Mouse (Mus musculus) intestine, embryonic 15.5 days (tissue): ENCODE data around the gene Eya2. TPM values are rescaled to one million over a fixed set of nuclear protein-coding genes. Genes with fewer than 3 reads are reported as not detected.

ENCODE experiments used
- ATAC-seq: fragments of 200-750 bp; cut with Nextera tagmentation; 2 replicates; pipeline ENCODE4 v1.8.0; 2017; ENCODE audit warnings: moderate TSS enrichment, moderate library complexity
- H3K27ac ChIP-seq: fragments of 300-500 bp; sonication (generic); 2 replicates; pipeline ENCODE4 v1.5.1; 2015; ENCODE audit warnings: mild to moderate bottlenecking, inconsistent platforms
- H3K27me3 ChIP-seq: fragments of 300-500 bp; sonication (generic); replicated peaks from 2 replicates; pipeline ENCODE4 v1.6.1; 2015; ENCODE audit warnings: inconsistent platforms
- H3K36me3 ChIP-seq: fragments of 300-500 bp; sonication (generic); 2 replicates; pipeline ENCODE4 v1.6.1; 2015; ENCODE audit warnings: inconsistent platforms
- H3K4me1 ChIP-seq: fragments of 300-500 bp; sonication (generic); replicated peaks from 2 replicates; pipeline ENCODE4 v1.6.1; 2015; ENCODE audit warnings: inconsistent platforms
- H3K4me2 ChIP-seq: fragments of 300-500 bp; sonication (generic); replicated peaks from 2 replicates; pipeline ENCODE4 v1.6.1; 2015; ENCODE audit warnings: mild to moderate bottlenecking, inconsistent platforms
- H3K4me3 ChIP-seq: fragments of 300-500 bp; sonication (generic); replicated peaks from 2 replicates; pipeline ENCODE4 v1.5.1; 2015; ENCODE audit warnings: inconsistent platforms
- H3K9ac ChIP-seq: fragments of 300-500 bp; sonication (generic); 2 replicates; pipeline ENCODE4 v1.6.1; 2015; ENCODE audit warnings: inconsistent platforms
- H3K9me3 ChIP-seq: fragments of 300-500 bp; sonication (generic); 2 replicates; pipeline ENCODE4 v1.6.1; 2016; ENCODE audit warnings: inconsistent platforms
- WGBS: fragments of 180-500 bp; shearing (Covaris S2); methylation state at CpG from one replicate; pipeline ENCODE4 v1.1.7; 2015; 5-methylcytosine and 5-hydroxymethylcytosine counted together
- polyA plus RNA-seq: library from polyadenylated mRNA; unstranded; fragments of >200 nt; fragmentation: Nextera tagmentation; extraction: Ambion mirVana; gene quantifications from 2 replicates; pipeline ENCODE4 v1.2.1, GENCODE M21; 2015

The Eya2 gene
- polyA plus RNA-seq, 1 experiment from 2014 or later: 0.84 TPM

GRCm38 (mm10) chr2:165597536-165597935 lies 2.7 kb downstream of the Eya2 start:
- peaks cover 35% of the 10 kb centered on the region for H3K27me3 ChIP-seq

GRCm38 (mm10) chr2:165598139-165598538 lies 3.3 kb downstream of the Eya2 start:
- H3K4me3 ChIP-seq: no peak overlapping the region
- H3K36me3 ChIP-seq: no peaks in the 10 kb centered on the region
- H3K9ac ChIP-seq: no peak overlapping the region
- H3K4me1 ChIP-seq: peaks cover 7% of the 10 kb centered on the region
- peaks cover 35% of the 10 kb centered on the region for H3K27me3 ChIP-seq
- no peaks in the 10 kb centered on the region for H3K9me3 ChIP-seq
- 26% methylated on average over 5 of the region's 5 CpGs for WGBS
- no peak overlapping the region for H3K27ac ChIP-seq
- no peak overlapping the region for H3K4me2 ChIP-seq
- ATAC-seq: no peak

More at GRCm38 (mm10) chr2:165597536-165597935, 2.7 kb downstream of the Eya2 start:
- Histone ChIP-seq H3K9me3 (no peaks in the 10 kb centered on the region), H3K9ac (no peak overlapping the region), H3K4me1 (peaks cover 7% of the 10 kb centered on the region), H3K27ac (no peak overlapping the region), H3K36me3 (no peaks in the 10 kb centered on the region), H3K4me3 (no peak overlapping the region), H3K4me2 (no peak overlapping the region)
- ATAC-seq: no peak
- 40% methylated on average over 6 of the region's 6 CpGs for WGBS

GRCm38 (mm10) chr2:165599566-165599965 lies 4.7 kb downstream of the Eya2 start:
- H3K4me3 ChIP-seq: no peak overlapping the region
- no peak overlapping the region for H3K27ac ChIP-seq
- no peak for ATAC-seq
- H3K4me2 ChIP-seq: no peak overlapping the region
- WGBS: 54% methylated on average over 13 of the region's 13 CpGs
- peaks cover 26% of the 10 kb centered on the region for H3K27me3 ChIP-seq
- H3K36me3 ChIP-seq: no peaks in the 10 kb centered on the region
- no peaks in the 10 kb centered on the region for H3K9me3 ChIP-seq
- peaks cover 7% of the 10 kb centered on the region for H3K4me1 ChIP-seq
- no peak overlapping the region for H3K9ac ChIP-seq

- Histone ChIP-seq H3K4me3 (no peak overlapping the region), H3K9ac (no peak overlapping the region), H3K4me2 (no peak overlapping the region), H3K27me3 (peaks cover 13% of the 10 kb centered on the region), H3K9me3 (no peaks in the 10 kb centered on the region), H3K27ac (no peak overlapping the region), H3K36me3 (no peaks in the 10 kb centered on the region), H3K4me1 (no peaks in the 10 kb centered on the region)
- ATAC-seq: no peak
- WGBS: 31% methylated on average over 13 of the region's 13 CpGs
Observed at GRCm38 (mm10) chr2:165600926-165601325, 6.1 kb downstream of the Eya2 start.

GRCm38 (mm10) chr2:165601605-165602004 lies 6.8 kb downstream of the Eya2 start:
- Histone ChIP-seq H3K4me2 (no peak overlapping the region), H3K27me3 (peaks cover 8% of the 10 kb centered on the region; the same call in 1 of the 2 replicates), H3K4me1 (no peaks in the 10 kb centered on the region), H3K27ac (no peak overlapping the region), H3K4me3 (no peak overlapping the region), H3K9ac (no peak overlapping the region), H3K36me3 (no peaks in the 10 kb centered on the region), H3K9me3 (no peaks in the 10 kb centered on the region)
- 28% methylated on average over 8 of the region's 8 CpGs for WGBS
- no peak for ATAC-seq

GRCm38 (mm10) chr2:165603775-165604174 lies 8.9 kb downstream of the Eya2 start:
- H3K4me2 ChIP-seq: no peak overlapping the region
- WGBS: 70% methylated on average over 8 of the region's 8 CpGs
- no peak for ATAC-seq
- no peak overlapping the region for H3K4me3 ChIP-seq
- no peak overlapping the region for H3K27ac ChIP-seq
- no peaks in the 10 kb centered on the region for H3K4me1 ChIP-seq
- no peak overlapping the region for H3K9ac ChIP-seq
- no peaks in the 10 kb centered on the region for H3K9me3 ChIP-seq
- H3K36me3 ChIP-seq: no peaks in the 10 kb centered on the region
- 0 out of 2 replicates have a peak, but pooled peaks cover 3% of the 10 kb centered on the region for H3K27me3 ChIP-seq

- H3K4me3 ChIP-seq: no peak overlapping the region
- H3K9me3 ChIP-seq: no peaks in the 10 kb centered on the region
- no peaks in the 10 kb centered on the region for H3K36me3 ChIP-seq
- ATAC-seq: no peak
- H3K4me2 ChIP-seq: no peak overlapping the region
- H3K4me1 ChIP-seq: no peaks in the 10 kb centered on the region
- no peak overlapping the region for H3K9ac ChIP-seq
- H3K27me3 ChIP-seq: no peaks in the 10 kb centered on the region
- 82% methylated on average over 7 of the region's 7 CpGs for WGBS
- no peak overlapping the region for H3K27ac ChIP-seq
Observed at GRCm38 (mm10) chr2:165611551-165612253, 16.9 kb downstream of the Eya2 start.

- no peak overlapping the region for H3K4me2 ChIP-seq
- no peak overlapping the region for H3K4me3 ChIP-seq
- H3K9me3 ChIP-seq: no peaks in the 10 kb centered on the region
- no peaks in the 10 kb centered on the region for H3K4me1 ChIP-seq
- no peak overlapping the region for H3K27ac ChIP-seq
- H3K36me3 ChIP-seq: no peaks in the 10 kb centered on the region
- H3K9ac ChIP-seq: no peak overlapping the region
- WGBS: 71% methylated on average over 13 of the region's 13 CpGs
- H3K27me3 ChIP-seq: no peaks in the 10 kb centered on the region
- no peak for ATAC-seq
Observed at GRCm38 (mm10) chr2:165613741-165614339, 19.0 kb downstream of the Eya2 start.

GRCm38 (mm10) chr2:165621488-165621887 lies 26.7 kb downstream of the Eya2 start:
- no peak overlapping the region for H3K4me2 ChIP-seq
- no peak overlapping the region for H3K27ac ChIP-seq
- no peaks in the 10 kb centered on the region for H3K27me3 ChIP-seq
- WGBS: 55% methylated on average over 2 of the region's 2 CpGs
- H3K9ac ChIP-seq: no peak overlapping the region
- H3K9me3 ChIP-seq: no peaks in the 10 kb centered on the region
- no peak overlapping the region for H3K4me3 ChIP-seq
- H3K4me1 ChIP-seq: no peaks in the 10 kb centered on the region
- no peak for ATAC-seq
- H3K36me3 ChIP-seq: no peaks in the 10 kb centered on the region

- no peak overlapping the region for H3K4me2 ChIP-seq
- no peak for ATAC-seq
- H3K27me3 ChIP-seq: no peaks in the 10 kb centered on the region
- no peak overlapping the region for H3K4me3 ChIP-seq
- H3K36me3 ChIP-seq: no peaks in the 10 kb centered on the region
- no peaks in the 10 kb centered on the region for H3K9me3 ChIP-seq
- no peak overlapping the region for H3K27ac ChIP-seq
- no peak overlapping the region for H3K9ac ChIP-seq
- 65% methylated on average over 3 of the region's 3 CpGs for WGBS
- no peaks in the 10 kb centered on the region for H3K4me1 ChIP-seq
Observed at GRCm38 (mm10) chr2:165622596-165622995, 27.8 kb downstream of the Eya2 start.

- Histone ChIP-seq H3K4me2 (no peak overlapping the region), H3K36me3 (no peaks in the 10 kb centered on the region), H3K27ac (no peak overlapping the region), H3K27me3 (no peaks in the 10 kb centered on the region), H3K4me3 (no peak overlapping the region), H3K9ac (no peak overlapping the region), H3K4me1 (no peaks in the 10 kb centered on the region), H3K9me3 (no peaks in the 10 kb centered on the region)
- no peak for ATAC-seq
- 77% methylated on average over 6 of the region's 6 CpGs for WGBS
Observed at GRCm38 (mm10) chr2:165626826-165627225, 32.0 kb downstream of the Eya2 start.

GRCm38 (mm10) chr2:165627974-165628373 lies 33.1 kb downstream of the Eya2 start:
- Histone ChIP-seq H3K9ac (no peak overlapping the region), H3K4me1 (no peaks in the 10 kb centered on the region), H3K27me3 (no peaks in the 10 kb centered on the region), H3K27ac (no peak overlapping the region), H3K4me2 (no peak overlapping the region), H3K36me3 (no peaks in the 10 kb centered on the region), H3K4me3 (no peak overlapping the region), H3K9me3 (no peaks in the 10 kb centered on the region)
- ATAC-seq: no peak
- 67% methylated on average over 6 of the region's 6 CpGs for WGBS

- Histone ChIP-seq H3K9ac (no peak overlapping the region), H3K4me3 (no peak overlapping the region), H3K9me3 (no peaks in the 10 kb centered on the region), H3K36me3 (no peaks in the 10 kb centered on the region), H3K4me1 (no peaks in the 10 kb centered on the region), H3K27me3 (no peaks in the 10 kb centered on the region), H3K4me2 (no peak overlapping the region), H3K27ac (no peak overlapping the region)
- 39% methylated on average over 8 of the region's 8 CpGs for whole genome bisulfite sequencing
- no peak for ATAC-seq
Observed at GRCm38 (mm10) chr2:165629900-165630299, 35.1 kb downstream of the Eya2 start.
